Mouse (Mus musculus) cerebellum, postnatal 25 days (tissue): ENCODE results near the gene Gm5105.

Experiments used
- DNase-seq, 2 experiments: peaks; one replicate each; pipeline ENCODE4 v3.0.0; 2021; ENCODE audit warnings: mixed read lengths in 2 of 2

Gm5105 gene

GRCm38 (mm10) chr3:138022003-138022402 lies 45.2 kb downstream of the Gm5105 start:
- DNase-seq, result no peak

GRCm38 (mm10) chr3:138016810-138017209 lies 50.4 kb downstream of the Gm5105 start:
- DNase-seq, result no peak

DNA sequence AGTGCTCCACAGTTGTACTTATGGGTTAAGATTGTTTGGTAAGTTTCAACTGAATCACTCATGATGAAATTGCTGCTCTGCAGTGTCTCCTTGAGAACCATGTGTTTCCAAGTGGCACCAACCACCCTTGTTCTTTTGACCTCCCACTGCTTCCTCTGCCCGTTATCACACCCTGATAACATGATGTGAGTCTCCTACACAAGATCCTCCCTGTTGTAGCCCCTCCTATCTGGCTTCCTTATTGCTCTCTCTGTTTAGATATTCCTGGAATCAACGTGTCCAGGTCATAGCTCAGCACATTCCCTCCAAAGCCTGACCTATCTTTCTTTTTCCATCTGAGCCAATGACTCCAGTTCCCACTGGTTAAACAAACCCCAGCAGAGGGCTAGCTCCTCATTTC lies 52.5 kb downstream of the Gm5105 start:
- DNase-seq, result no peak

DNA sequence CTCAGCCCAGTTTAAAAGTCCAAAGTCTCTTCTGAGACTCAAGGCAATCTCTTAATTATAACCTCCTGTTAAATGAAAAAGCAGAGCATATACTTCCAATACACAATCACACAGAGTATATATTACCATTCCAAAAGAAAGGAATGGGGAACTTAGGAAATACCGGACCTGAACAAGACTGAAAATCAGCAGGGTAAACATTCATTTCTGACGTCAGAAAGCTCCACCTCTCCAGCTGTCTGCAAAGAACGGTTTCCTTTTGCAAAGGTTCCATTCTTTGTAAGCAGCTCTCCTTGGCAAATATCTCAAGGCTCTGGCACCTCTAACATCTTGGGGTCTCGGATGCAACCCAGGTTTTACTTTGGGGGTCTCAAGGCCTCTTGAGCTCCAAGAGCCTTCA lies 54.8 kb downstream of the Gm5105 start:
- DNase-seq, result no peak

DNA sequence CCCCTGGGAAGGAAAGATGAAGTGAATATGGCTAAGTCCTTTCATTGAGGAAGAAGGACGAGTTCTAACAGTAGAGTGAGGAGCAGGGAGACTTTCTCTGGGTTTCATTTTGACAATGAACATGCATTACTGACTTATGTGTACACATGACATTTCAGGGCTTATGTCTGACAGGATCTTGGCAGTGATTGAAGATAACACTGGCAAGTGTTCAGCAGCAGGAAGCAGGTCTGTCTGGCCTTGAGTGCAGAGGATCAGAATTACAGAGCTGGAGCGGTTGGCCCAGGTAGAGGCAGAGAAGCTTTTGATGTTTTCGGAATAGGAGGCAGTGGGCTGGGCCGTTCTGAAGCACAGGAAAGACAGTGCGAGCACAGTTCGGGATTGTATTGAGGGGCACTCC lies 59.0 kb downstream of the Gm5105 start:
- no peak for DNase-seq

GRCm38 (mm10) chr3:138006896-138007295 lies 60.3 kb downstream of the Gm5105 start:
- DNase-seq, result no peak

GRCm38 (mm10) chr3:138003264-138003663 lies 63.9 kb downstream of the Gm5105 start:
- no peak for DNase-seq

- no peak for DNase-seq
These were observed 64.6 kb downstream of the Gm5105 start for GRCm38 (mm10) chr3:138002545-138002944.

- DNase-seq, result no peak
These were observed 65.3 kb downstream of the Gm5105 start for GRCm38 (mm10) chr3:138001865-138002264.

DNA sequence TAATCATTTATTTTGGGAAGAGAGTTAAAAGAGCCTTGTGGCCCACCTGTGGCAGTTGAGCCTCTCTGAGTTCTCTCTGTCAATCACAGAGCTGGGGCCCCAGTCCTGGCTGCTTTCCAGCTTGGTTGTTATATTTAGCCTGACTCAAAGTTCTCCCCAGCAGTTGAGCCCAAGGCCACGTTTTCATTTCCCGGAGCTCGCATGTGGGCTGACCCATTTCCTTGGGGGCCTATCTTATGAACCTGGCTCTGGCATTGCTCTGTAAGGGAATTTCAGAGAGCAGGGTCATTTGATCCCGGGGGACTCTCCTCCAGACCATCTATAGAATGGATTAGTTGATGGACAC lies 66.5 kb downstream of the Gm5105 start:
- no peak for DNase-seq

DNA sequence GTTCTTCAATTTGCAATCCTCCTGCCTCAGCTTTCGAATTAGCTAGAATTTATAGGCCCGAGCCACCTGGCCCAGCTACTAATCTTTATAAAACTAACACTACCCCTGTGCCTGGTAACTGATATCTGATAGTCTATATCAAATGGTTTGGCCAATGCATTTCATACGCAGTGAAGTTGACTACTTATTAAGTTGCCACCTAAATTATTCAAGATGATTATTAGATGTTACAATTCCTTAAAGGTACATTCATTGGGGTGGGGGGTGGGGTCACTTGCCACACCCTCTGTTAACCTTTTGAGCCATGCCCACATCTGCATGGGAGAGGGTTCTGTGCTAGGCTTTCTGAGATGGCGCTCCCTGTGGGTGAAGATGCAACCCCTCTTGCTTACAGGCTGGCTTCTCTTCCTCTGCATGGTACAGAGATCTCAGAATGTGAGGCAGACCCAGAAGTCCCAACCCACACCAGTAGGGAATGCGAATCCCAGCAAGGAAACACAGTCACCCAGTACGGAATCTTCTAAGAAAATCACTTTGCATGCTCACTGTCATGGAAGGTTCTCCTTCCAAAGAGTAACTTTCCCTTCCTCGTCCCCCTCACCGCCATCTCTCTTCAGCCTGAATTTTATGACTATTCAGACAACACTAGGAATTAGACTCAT lies 67.0 kb downstream of the Gm5105 start:
- DNase-seq, result no peak

- no peak for DNase-seq
These were observed 67.9 kb downstream of the Gm5105 start for GRCm38 (mm10) chr3:137999224-137999790.
